Mouse (Mus musculus) lung, adult 2 months (tissue): Measurements from ENCODE around the gene Zyg11a. TPM values are rescaled to one million over a fixed set of nuclear protein-coding genes. Genes with fewer than 3 reads are reported as not detected.

Experiments
- DNase-seq: peaks from one replicate; pipeline ENCODE4 v3.0.0; 2022
- H3K4me1 ChIP-seq: fragments of 200-500 bp; 2 replicates; pipeline ENCODE4 v1.6.1; 2011; ENCODE audit warnings: low read length; ENCODE audit not compliant: control insufficient read depth, insufficient read depth
- H3K4me3 ChIP-seq: fragments of 200-500 bp; replicated peaks from 2 replicates; pipeline ENCODE3; 2011; ENCODE audit warnings: low read depth, mild to moderate bottlenecking, control low read depth, low read length; ENCODE audit errors: extremely low read depth
- CTCF ChIP-seq: fragments of 200-500 bp; IDR thresholded peaks from 2 replicates; pipeline ENCODE4 v1.5.1; 2011; ENCODE audit warnings: mild to moderate bottlenecking, low read length, control low read depth; ENCODE audit not compliant: insufficient read depth
- POLR2A ChIP-seq: fragments of 200-500 bp; IDR thresholded peaks from 2 replicates; pipeline ENCODE4 v1.6.1; 2011; ENCODE audit warnings: low read depth, mild to moderate bottlenecking, control low read depth, low read length, borderline replicate concordance; ENCODE audit errors: extremely low read depth
- WGBS: fragments of 180-500 bp; shearing (Covaris S2); methylation state at CpG from one replicate; pipeline ENCODE4 v1.1.7; 2018; 5-methylcytosine and 5-hydroxymethylcytosine counted together
- polyA plus RNA-seq: library from polyadenylated mRNA; depleted of rRNA; stranded (reverse); fragments of >200 nt; gene quantifications from 2 replicates; pipeline ENCODE4 v1.2.3, GENCODE M21; 2012

Zyg11a gene
- polyA plus RNA-seq, 1 experiment = 0.05 TPM

- WGBS = 90% methylated on average over 6 of the region's 6 CpGs
- no peak for DNase-seq
- Histone ChIP-seq H3K4me3 (no peak overlapping the region), H3K4me1 (no peaks in the 10 kb centered on the region)
- TF ChIP-seq CTCF (no peak), POLR2A (no peak)
These were observed 13.2 kb downstream of the Zyg11a start for GRCm38 (mm10) chr4:108204629-108205028.

DNA sequence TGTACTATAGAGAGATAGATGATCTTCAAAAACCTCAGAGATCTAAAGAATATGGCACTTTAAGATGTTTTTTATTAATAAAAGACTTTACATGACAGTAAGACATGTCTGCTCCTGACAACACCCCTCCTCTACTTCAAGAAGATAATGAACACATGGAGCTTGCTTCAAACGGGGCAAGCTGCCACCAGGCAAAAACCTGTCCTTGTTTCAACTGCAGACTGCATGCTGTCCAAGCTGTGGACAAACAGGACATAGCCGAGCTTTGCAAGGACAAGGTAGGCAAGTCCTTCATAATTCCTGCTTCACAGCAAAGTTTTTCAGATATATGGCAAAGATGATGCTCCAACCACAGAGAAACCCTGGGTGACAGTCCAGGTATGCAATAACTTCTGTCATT lies 18.6 kb downstream of the Zyg11a start:
- WGBS = 60% methylated on average over 2 of the region's 2 CpGs
- Histone ChIP-seq H3K4me3 (no peak overlapping the region), H3K4me1 (no peaks in the 10 kb centered on the region)
- TF ChIP-seq CTCF (no peak), POLR2A (no peak)
- DNase-seq = no peak

DNA sequence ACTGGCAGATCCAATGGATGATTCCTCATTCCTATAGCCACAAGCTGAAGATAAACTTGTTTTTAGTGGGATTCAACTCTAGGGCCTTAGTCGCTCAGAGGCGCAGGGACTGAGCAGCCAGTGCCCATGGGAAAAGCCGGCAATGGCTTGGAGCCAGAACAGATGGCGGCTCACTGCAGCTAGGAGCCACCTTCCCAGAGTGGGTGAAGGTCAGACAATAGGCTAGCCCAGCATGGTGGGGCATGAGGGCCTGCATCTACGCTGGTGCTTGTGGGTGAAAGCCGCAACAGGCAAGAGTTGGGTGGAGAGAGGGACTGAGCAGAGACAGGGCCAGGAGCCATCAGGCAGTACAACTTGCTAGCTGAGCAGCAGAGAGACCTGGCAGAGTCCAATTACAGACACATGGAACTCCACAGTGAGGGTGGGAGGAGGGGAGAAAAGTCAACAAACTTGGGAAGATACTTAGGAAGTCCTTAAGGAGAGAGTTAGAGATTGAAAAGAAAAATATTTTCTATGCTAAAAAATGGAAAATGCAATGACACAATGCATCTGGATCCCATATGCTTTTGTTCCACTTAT lies 21.5 kb downstream of the Zyg11a start:
- H3K4me3 ChIP-seq = no peak overlapping the region
- H3K4me1 ChIP-seq = no peaks in the 10 kb centered on the region
- WGBS = 62% methylated on average over 6 of the region's 6 CpGs
- TF ChIP-seq POLR2A = no peak
- no peak for TF ChIP-seq CTCF
- DNase-seq = no peak

DNA sequence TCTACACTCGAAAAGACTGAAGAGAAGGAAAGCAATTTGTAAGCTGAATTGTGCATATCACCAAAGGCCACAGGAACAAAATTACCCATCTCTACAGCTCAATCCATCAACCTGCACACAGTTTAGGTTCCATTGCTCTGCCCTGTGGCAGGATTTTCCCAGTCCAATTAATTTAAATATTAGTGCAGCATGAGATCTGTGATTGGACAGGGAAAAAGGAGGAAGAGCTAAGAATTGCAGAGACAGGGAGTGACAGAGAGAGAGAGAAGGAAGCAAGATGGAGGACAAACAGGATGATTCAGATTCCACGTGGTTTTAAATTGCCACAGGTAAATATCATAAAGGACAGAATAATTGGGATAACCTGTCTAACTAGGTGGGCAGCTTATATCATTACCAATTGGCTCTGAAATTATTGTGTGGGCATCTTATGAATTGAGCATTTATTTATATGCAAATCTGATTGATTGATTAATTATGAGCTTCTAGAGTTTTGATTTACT lies 25.0 kb downstream of the Zyg11a start:
- TF ChIP-seq POLR2A (no peak), CTCF (no peak)
- Histone ChIP-seq H3K4me3 (no peak overlapping the region), H3K4me1 (no peaks in the 10 kb centered on the region)
- WGBS = 70% methylated on average over 2 of the region's 2 CpGs
- DNase-seq = no peak

DNA sequence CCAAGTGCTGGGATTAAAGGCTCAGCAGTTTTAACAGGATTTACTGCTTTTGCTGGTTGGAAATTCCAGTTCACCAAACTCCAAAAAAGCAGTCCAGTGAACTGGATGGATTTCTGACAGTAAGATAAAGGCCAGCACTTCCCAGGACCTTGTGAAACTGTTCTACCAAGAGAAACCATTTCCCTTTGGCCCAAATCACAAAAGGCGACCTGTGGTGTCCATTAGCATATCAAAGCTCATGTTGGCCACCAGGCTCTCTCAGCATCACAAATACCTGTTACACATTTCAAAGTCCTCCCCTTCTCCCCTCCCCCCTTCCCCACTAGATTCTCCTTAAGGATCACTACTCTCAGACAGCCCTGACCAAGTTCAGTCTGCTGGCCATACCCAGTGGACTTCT lies 35.6 kb downstream of the Zyg11a start:
- WGBS = 63% methylated on average over 1 of the region's 1 CpGs

DNA sequence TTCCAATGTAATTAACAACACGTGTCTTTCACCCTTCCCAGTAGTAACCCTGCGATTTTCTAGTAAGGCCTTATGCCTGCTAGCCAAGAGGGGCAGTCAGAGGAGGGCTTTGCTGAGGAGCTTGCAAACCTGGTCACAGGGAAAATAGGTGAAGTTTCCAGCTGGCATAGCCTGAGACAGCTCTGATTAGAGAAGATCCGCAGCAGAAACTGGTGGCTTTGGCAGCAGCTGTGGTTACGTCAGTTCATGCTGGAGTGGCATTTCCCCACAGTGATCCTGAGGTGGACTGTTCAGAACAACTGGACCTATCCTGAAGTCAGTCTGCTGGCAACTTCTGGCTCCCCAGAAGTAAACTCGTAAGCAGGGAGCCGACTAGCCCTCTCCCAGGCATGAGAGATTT lies 49.8 kb downstream of the Zyg11a start:
- TF ChIP-seq POLR2A (no peak), CTCF (no peak)
- no peak for DNase-seq
- Histone ChIP-seq H3K4me3 (no peak overlapping the region), H3K4me1 (no peaks in the 10 kb centered on the region; the same call in 1 of the 2 replicates)
- 74% methylated on average over 6 of the region's 6 CpGs for WGBS

More for the DNA sequence above, 35.6 kb downstream of the Zyg11a start:
- TF ChIP-seq CTCF (no peak), POLR2A (no peak)
- Histone ChIP-seq H3K4me1 (no peaks in the 10 kb centered on the region), H3K4me3 (no peak overlapping the region)
- DNase-seq = no peak

GRCm38 (mm10) chr4:108166874-108167273 lies 51.0 kb downstream of the Zyg11a start:
- TF ChIP-seq CTCF = no peak
- TF ChIP-seq POLR2A = no peak
- WGBS = 67% methylated on average over 4 of the region's 4 CpGs
- no peaks in the 10 kb centered on the region; the same call in 1 of the 2 replicates for H3K4me1 ChIP-seq
- no peak overlapping the region for H3K4me3 ChIP-seq
- no peak for DNase-seq

DNA sequence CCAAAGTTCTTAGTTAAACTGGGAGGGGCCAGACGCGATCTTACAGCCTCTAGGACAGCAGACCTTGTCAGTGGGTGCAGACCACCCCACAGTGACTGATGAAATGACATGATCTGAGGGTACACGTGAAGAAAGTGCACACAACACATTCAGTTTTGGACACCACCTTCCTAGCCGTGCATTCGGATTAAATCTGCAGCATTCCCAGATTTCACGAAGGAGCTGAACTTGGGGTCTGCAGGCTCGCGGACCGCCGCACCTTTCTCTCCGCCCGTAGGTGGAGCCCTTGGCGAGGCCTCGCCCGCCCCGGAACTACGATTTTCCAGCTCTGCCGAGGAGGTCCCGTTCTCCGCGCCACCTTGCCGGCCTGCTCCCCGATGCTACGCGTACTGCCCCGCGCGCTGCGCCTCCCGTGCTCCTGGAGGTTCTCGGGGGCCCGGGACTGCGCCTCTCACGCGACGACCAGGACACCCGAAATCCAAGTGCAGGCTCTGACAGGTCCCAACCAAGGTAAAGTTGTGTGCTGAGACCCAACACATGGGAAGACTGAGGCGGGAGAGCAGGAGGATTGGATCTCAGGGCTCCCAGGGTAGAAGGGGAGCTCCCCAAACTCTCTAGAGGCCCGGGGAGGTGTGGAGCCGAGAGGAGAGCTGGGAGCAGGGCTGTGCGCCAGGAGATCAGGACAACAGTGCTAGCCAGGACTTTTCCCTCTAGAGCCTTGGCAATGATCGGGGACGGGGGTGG lies 52.5 kb downstream of the Zyg11a start, which contains the start of gene Echdc2:
Gene Echdc2, plus strand, starts transcription at position 286 of the 744 bp plus-strand sequence.
- peak; percentile 41 for DNase-seq
- WGBS = 2% methylated on average over 43 of the region's 43 CpGs

GRCm38 (mm10) chr4:108163291-108163690 lies 54.6 kb downstream of the Zyg11a start:
- WGBS = 72% methylated on average over 3 of the region's 3 CpGs
- Histone ChIP-seq H3K4me1 (no peaks in the 10 kb centered on the region; the same call in 1 of the 2 replicates), H3K4me3 (no peak overlapping the region)
- no peak for TF ChIP-seq CTCF
- TF ChIP-seq POLR2A = no peak
- no peak for DNase-seq

More for the DNA sequence above, 52.5 kb downstream of the Zyg11a start, which contains the start of gene Echdc2:
- no peaks in the 10 kb centered on the region; the same call in 1 of the 2 replicates for H3K4me1 ChIP-seq
- TF ChIP-seq CTCF (no peak), POLR2A (no peak)
- H3K4me3 ChIP-seq = peak within 1 kb of the TSS; percentile 76
